In genomic region chr11:52345939-52346634, GRCm38 (mm10) we compare ENCODE assay signal across 8 mouse cellular contexts. TPM values are rescaled to one million over a fixed set of nuclear protein-coding genes. Genes with fewer than 3 reads are reported as not detected.
A peak's percentile ranks its signal among the peaks of the same experiment; 100 is the strongest.
DNase-seq lines count a peak whose midpoint lies in the region; ATAC-seq lines count a peak whose summit lies in the region.

No protein-coding gene starts in this region.

- H3K27ac ChIP-seq in forebrain, embryonic 10.5 days = peak overlapping the region; percentile 77
- H3K27ac ChIP-seq in heart, embryonic 16.5 days (ENCODE audit: low read length) = peak overlapping the region; percentile 12; the same call in 1 of the 2 replicates
- peak overlapping the region; percentile 26; the same call in 1 of the 2 replicates for H3K27ac ChIP-seq in liver, embryonic 15.5 days (replicated peaks)
- no peak overlapping the region for H3K27ac ChIP-seq in neural tube, embryonic 12.5 days

- H3K4me2 ChIP-seq in heart, embryonic 16.5 days (ENCODE audit: low read depth, low read length) = peak overlapping the region; percentile 58
- H3K4me2 ChIP-seq in liver, embryonic 15.5 days = peak overlapping the region; percentile 68
- H3K4me2 ChIP-seq in neural tube, embryonic 12.5 days (replicated peaks) = peak overlapping the region; percentile 53

- H3K4me3 ChIP-seq in forebrain, embryonic 10.5 days = peak overlapping the region; percentile 46
- peak overlapping the region; percentile 33 for H3K4me3 ChIP-seq in heart, embryonic 16.5 days (ENCODE audit: low read length)
- peak overlapping the region; percentile 43 for H3K4me3 ChIP-seq in liver, embryonic 15.5 days (replicated peaks)
- no peak overlapping the region for H3K4me3 ChIP-seq in neural tube, embryonic 12.5 days

- peak; percentile 42; the same call in 1 of the 2 replicates for ATAC-seq in heart, embryonic 16.5 days (replicated peaks; ENCODE audit: extremely low read depth, insufficient read depth, low FRiP score)
- peak; percentile 44; the same call in 1 of the 2 replicates for ATAC-seq in liver, embryonic 15.5 days (ENCODE audit: insufficient read depth)
- 0 out of 2 replicates have a peak, but pooled peaks have one; percentile 21 for ATAC-seq in neural tube, embryonic 12.5 days (ENCODE audit: low FRiP score, low read depth)

- no peaks in the 10 kb centered on the region for H3K27me3 ChIP-seq in forebrain, embryonic 10.5 days (ENCODE audit: poor library complexity, severe bottlenecking)
- no peaks in the 10 kb centered on the region for H3K27me3 ChIP-seq in heart, embryonic 16.5 days (ENCODE audit: control insufficient read depth, insufficient read depth, low read length)
- no peaks in the 10 kb centered on the region for H3K27me3 ChIP-seq in liver, embryonic 15.5 days
- H3K27me3 ChIP-seq in neural tube, embryonic 12.5 days (replicated peaks) = no peaks in the 10 kb centered on the region

- H3K4me1 ChIP-seq in forebrain, embryonic 10.5 days = peaks cover 30% of the 10 kb centered on the region
- H3K4me1 ChIP-seq in heart, embryonic 16.5 days (ENCODE audit: control insufficient read depth, insufficient read depth, low read length) = peaks cover 11% of the 10 kb centered on the region
- peaks cover 40% of the 10 kb centered on the region for H3K4me1 ChIP-seq in liver, embryonic 15.5 days (replicated peaks)
- no peaks in the 10 kb centered on the region for H3K4me1 ChIP-seq in neural tube, embryonic 12.5 days

- no peaks in the 10 kb centered on the region for H3K36me3 ChIP-seq in forebrain, embryonic 10.5 days (replicated peaks)
- no peaks in the 10 kb centered on the region for H3K36me3 ChIP-seq in heart, embryonic 16.5 days (ENCODE audit: control insufficient read depth, insufficient read depth)
- no peaks in the 10 kb centered on the region for H3K36me3 ChIP-seq in liver, embryonic 15.5 days (replicated peaks)
- no peaks in the 10 kb centered on the region for H3K36me3 ChIP-seq in neural tube, embryonic 12.5 days

- H3K9me3 ChIP-seq in forebrain, embryonic 10.5 days = no peaks in the 10 kb centered on the region
- H3K9me3 ChIP-seq in heart, embryonic 16.5 days (replicated peaks; ENCODE audit: control insufficient read depth, low read length) = no peaks in the 10 kb centered on the region
- H3K9me3 ChIP-seq in liver, embryonic 15.5 days (replicated peaks) = no peaks in the 10 kb centered on the region
- H3K9me3 ChIP-seq in neural tube, embryonic 12.5 days = no peaks in the 10 kb centered on the region

- 15% methylated on average over 10 of the region's 12 CpGs for WGBS in forebrain, embryonic 10.5 days
- 14% methylated on average over 10 of the region's 12 CpGs for WGBS in heart, embryonic 16.5 days
- WGBS in liver, embryonic 15.5 days (ENCODE audit: insufficient replicate concordance) = 10% methylated on average over 11 of the region's 12 CpGs
- 14% methylated on average over 10 of the region's 12 CpGs for WGBS in neural tube, embryonic 12.5 days

- peak overlapping the region; percentile 10; the same call in 1 of the 2 replicates for H3K9ac ChIP-seq in heart, embryonic 16.5 days (ENCODE audit: low read length)
- no peak overlapping the region for H3K9ac ChIP-seq in liver, embryonic 15.5 days
- H3K9ac ChIP-seq in neural tube, embryonic 12.5 days = no peak overlapping the region

- peak; percentile 90 to 94 for DNase-seq in CD8-positive naive resting alpha-beta T cell, adult 2 months (ENCODE audit: low read depth in 2 of 2, low spot score in 2 of 2)
- peak; percentile 74 for DNase-seq in c-Kit-negative CD71-positive TER-119-positive erythroid progenitor cells, embryonic 14.5 days (ENCODE audit: low read depth, low spot score)
- DNase-seq in forebrain, embryonic 10.5 days (ENCODE audit: extremely low spot score, low spot score) = peak; percentile 86
- peak; percentile 83 to 90 for DNase-seq in kidney, postnatal 36 days
- peak; percentile 82 for DNase-seq in telencephalon, adult 2 months (ENCODE audit: low read depth, low spot score)

RNA-seq across cellular contexts. Expression of gene Vdac1, which starts 14.6 kb away (rescaled TPM):
- 214 and 224 TPM in 2 replicates for polyA plus RNA-seq in forebrain, embryonic 10.5 days (2016; fragmentation: Nextera tagmentation; extraction: Ambion mirVana)
- 541 and 624 TPM in 2 replicates for polyA plus RNA-seq in heart, embryonic 16.5 days (2015; fragmentation: Nextera tagmentation; extraction: Ambion mirVana)
- polyA plus RNA-seq in liver, embryonic 15.5 days (2015; fragmentation: Nextera tagmentation; extraction: Ambion mirVana) = 119 TPM in 2 replicates
- polyA plus RNA-seq in neural tube, embryonic 12.5 days (2016; fragmentation: Nextera tagmentation; extraction: Ambion mirVana) = 221 and 251 TPM in 2 replicates

RNA-seq across cellular contexts. Expression of gene 9530068E07Rik, which starts 50.1 kb away (rescaled TPM):
- 161 and 165 TPM in 2 replicates for polyA plus RNA-seq in forebrain, embryonic 10.5 days (2016; fragmentation: Nextera tagmentation; extraction: Ambion mirVana)
- polyA plus RNA-seq in heart, embryonic 16.5 days (2015; fragmentation: Nextera tagmentation; extraction: Ambion mirVana) = 182 and 205 TPM in 2 replicates
- polyA plus RNA-seq in liver, embryonic 15.5 days (2015; fragmentation: Nextera tagmentation; extraction: Ambion mirVana) = 55.4 and 58.7 TPM in 2 replicates
- 151 and 153 TPM in 2 replicates for polyA plus RNA-seq in neural tube, embryonic 12.5 days (2016; fragmentation: Nextera tagmentation; extraction: Ambion mirVana)
